Mouse (Mus musculus): Measurements from ENCODE around the gene Ube2l6. TPM values are rescaled to one million over a fixed set of nuclear protein-coding genes. Genes with fewer than 3 reads are reported as not detected.

Gene Ube2l6
- total and polyA plus RNA-seq, 2 experiments from 2014 or later, result 17.7 to 22.6 TPM

DNA sequence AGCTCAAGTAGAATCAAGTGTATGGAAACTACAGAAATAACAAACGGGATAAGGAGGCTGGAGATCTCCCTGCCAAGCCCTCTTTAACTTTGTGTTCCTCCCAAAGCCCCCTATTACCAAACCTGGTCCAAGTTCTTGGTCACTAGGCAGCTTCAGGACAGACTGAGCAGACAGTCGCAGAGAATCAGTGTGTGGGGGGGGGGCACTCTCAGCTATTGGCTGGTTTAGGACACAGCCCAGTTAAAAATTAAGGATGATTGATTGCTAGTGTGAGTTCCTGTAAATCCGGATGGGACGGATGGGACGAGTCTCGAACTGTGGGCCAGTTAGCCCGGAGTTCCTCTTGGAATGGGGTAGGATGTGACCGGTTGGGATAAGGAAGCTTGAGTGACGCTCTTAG lies 23.4 kb upstream of the Ube2l6 start, which contains the start of gene Serping1:
Gene Serping1, minus strand, starts transcription at position 204 of the 400 bp plus-strand sequence.
- no peak for TF ChIP-seq CTCF (IDR thresholded peaks at IDR 0.05; ENCODE audit: low read depth)
- DNase-seq (ENCODE audit: low spot score) (no peak), ATAC-seq (0 out of 2 replicates have a peak, but pooled peaks have one; percentile 45)
- peak within 1 kb of the TSS; percentile 27 for H3K4me3 ChIP-seq (ENCODE audit: low read length)
- H3K27me3 ChIP-seq (ENCODE audit: insufficient read depth, low read length), result no peaks in the 10 kb centered on the region
- WGBS, result 51% methylated on average over 9 of the region's 9 CpGs
- H3K9ac ChIP-seq (replicated peaks; ENCODE audit: low read length), result peak within 1 kb of the TSS; percentile 53
- H3K4me2 ChIP-seq (ENCODE audit: low read depth, low read length), result peak within 1 kb of the TSS; percentile 59
- H3K27ac ChIP-seq, result peak within 1 kb of the TSS; percentile 75
- no peaks in the 10 kb centered on the region for H3K9me3 ChIP-seq (ENCODE audit: low read length)
- H3K36me3 ChIP-seq (ENCODE audit: insufficient read depth, low read length), result no peaks in the 10 kb centered on the region
- H3K4me1 ChIP-seq (ENCODE audit: insufficient read depth, low read length), result peaks cover 6% of the 10 kb centered on the region

DNA sequence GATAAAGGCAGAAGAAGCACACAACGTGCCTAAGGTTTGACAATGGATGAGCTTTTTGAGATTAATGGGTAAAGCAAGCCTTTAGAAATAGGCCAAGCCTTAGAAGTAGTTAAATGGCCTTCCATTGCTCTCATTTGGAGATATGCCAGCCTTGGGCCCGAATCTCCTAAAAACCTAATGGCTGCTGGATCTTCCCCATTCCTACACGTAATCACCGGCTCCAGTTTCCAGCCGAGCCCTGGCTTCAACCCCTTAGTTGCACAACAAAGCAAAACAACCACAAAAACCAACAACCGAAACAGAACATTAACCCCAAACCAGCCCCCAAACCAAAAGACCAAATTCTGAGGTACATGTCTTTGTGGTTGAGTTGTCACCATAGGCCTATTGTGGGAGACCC lies 23.0 kb upstream of the Ube2l6 start:
- no peaks in the 10 kb centered on the region for H3K27me3 ChIP-seq (ENCODE audit: insufficient read depth, low read length)
- no peaks in the 10 kb centered on the region for H3K36me3 ChIP-seq (ENCODE audit: insufficient read depth, low read length)
- H3K27ac ChIP-seq, result peak overlapping the region; percentile 41; the same call in 1 of the 2 replicates
- no peak overlapping the region for H3K4me3 ChIP-seq (ENCODE audit: low read length)
- TF ChIP-seq CTCF (IDR thresholded peaks at IDR 0.05; ENCODE audit: low read depth), result no peak
- no peak overlapping the region for H3K4me2 ChIP-seq (ENCODE audit: low read depth, low read length)
- peaks cover 6% of the 10 kb centered on the region for H3K4me1 ChIP-seq (ENCODE audit: insufficient read depth, low read length)
- DNase-seq (ENCODE audit: low spot score) (no peak), ATAC-seq (no peak)
- no peak overlapping the region for H3K9ac ChIP-seq (replicated peaks; ENCODE audit: low read length)
- no peaks in the 10 kb centered on the region for H3K9me3 ChIP-seq (ENCODE audit: low read length)
- 63% methylated on average over 6 of the region's 6 CpGs for WGBS

DNA sequence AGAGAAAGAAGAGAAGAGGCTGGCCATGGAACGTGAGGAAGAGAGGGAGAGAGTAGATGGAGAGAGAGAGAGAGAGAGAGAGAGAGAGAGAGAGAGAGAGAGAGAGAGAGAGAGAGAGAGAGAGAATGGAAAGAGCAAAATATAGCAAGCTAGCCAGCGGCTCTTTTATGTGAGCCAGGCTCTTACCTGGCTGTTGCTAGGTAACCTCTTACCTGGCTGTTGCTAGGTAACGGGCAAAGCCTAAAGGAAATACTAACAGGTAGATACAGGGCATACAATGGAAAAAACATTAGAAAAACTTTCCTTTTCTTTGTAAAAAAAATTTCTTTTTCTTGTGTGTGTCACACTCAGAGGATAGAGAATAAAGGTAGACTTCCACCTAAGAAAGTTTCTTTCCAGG lies 20.9 kb upstream of the Ube2l6 start:
- Histone ChIP-seq H3K9ac (replicated peaks; ENCODE audit: low read length) (no peak overlapping the region), H3K27me3 (ENCODE audit: insufficient read depth, low read length) (no peaks in the 10 kb centered on the region), H3K36me3 (ENCODE audit: insufficient read depth, low read length) (no peaks in the 10 kb centered on the region), H3K4me3 (ENCODE audit: low read length) (no peak overlapping the region), H3K9me3 (ENCODE audit: low read length) (no peaks in the 10 kb centered on the region), H3K27ac (peak overlapping the region; percentile 66; the same call in 1 of the 2 replicates), H3K4me1 (ENCODE audit: insufficient read depth, low read length) (peaks cover 6% of the 10 kb centered on the region), H3K4me2 (ENCODE audit: low read depth, low read length) (no peak overlapping the region)
- 49% methylated on average over 3 of the region's 3 CpGs for WGBS
- no peak for TF ChIP-seq CTCF (IDR thresholded peaks at IDR 0.05; ENCODE audit: low read depth)
- ATAC-seq (peak; percentile 65; the same call in 1 of the 2 replicates), DNase-seq (ENCODE audit: low spot score) (peak; percentile 50)

DNA sequence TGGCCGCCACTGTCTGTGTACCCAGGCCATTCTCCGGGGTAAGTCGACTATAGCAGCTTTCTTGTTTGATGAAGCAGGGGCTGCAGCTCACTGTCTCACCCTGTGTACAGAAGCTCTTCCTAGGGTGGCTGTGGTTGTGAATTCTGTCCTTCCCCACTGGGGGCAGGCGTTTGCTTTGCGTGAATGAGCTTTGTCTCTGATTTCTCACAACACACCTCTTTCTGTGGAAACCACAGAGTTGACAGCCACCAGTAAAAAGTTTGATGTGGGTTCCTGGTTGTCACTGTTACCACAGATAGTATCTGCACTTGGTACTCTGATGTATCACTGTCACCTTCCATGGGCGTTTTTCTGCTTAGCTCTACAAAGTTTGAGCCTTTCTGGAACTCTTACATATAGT lies 19.4 kb upstream of the Ube2l6 start:
- H3K4me3 ChIP-seq (ENCODE audit: low read length), result no peak overlapping the region
- peaks cover 6% of the 10 kb centered on the region for H3K4me1 ChIP-seq (ENCODE audit: insufficient read depth, low read length)
- DNase-seq (ENCODE audit: low spot score) (no peak), ATAC-seq (no peak)
- no peaks in the 10 kb centered on the region for H3K36me3 ChIP-seq (ENCODE audit: insufficient read depth, low read length)
- H3K27me3 ChIP-seq (ENCODE audit: insufficient read depth, low read length), result no peaks in the 10 kb centered on the region
- H3K9me3 ChIP-seq (ENCODE audit: low read length), result no peaks in the 10 kb centered on the region
- no peak overlapping the region for H3K4me2 ChIP-seq (ENCODE audit: low read depth, low read length)
- TF ChIP-seq CTCF (IDR thresholded peaks at IDR 0.05; ENCODE audit: low read depth), result peak; percentile 51
- no peak overlapping the region for H3K9ac ChIP-seq (replicated peaks; ENCODE audit: low read length)
- WGBS, result 64% methylated on average over 6 of the region's 6 CpGs
- H3K27ac ChIP-seq, result no peak overlapping the region

DNA sequence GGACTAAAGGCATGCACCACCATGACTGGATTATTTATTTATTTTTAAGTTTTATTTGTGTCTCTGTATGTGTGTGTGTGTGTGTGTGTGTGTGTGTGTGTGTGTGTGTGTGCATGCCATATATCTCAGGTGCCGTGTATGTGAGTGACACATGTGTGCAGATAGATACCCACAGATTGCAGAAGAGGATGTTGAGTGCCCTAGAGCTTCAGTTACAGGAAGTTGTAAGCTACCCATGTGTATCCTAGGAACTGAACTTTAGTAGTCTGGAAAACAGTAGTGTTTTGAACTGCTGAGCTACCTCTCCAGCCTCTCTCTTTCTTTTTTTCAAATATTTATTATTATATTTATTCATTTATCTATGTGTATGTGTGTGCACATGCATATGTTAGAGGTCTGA lies 15.3 kb upstream of the Ube2l6 start:
- WGBS, result 100% methylated on average over 1 of the region's 1 CpGs
- no peak overlapping the region for H3K4me2 ChIP-seq (ENCODE audit: low read depth, low read length)
- no peaks in the 10 kb centered on the region for H3K36me3 ChIP-seq (ENCODE audit: insufficient read depth, low read length)
- no peak for TF ChIP-seq CTCF (IDR thresholded peaks at IDR 0.05; ENCODE audit: low read depth)
- ATAC-seq (no peak), DNase-seq (ENCODE audit: low spot score) (no peak)
- H3K27ac ChIP-seq, result no peak overlapping the region
- no peaks in the 10 kb centered on the region for H3K27me3 ChIP-seq (ENCODE audit: insufficient read depth, low read length)
- no peaks in the 10 kb centered on the region for H3K9me3 ChIP-seq (ENCODE audit: low read length)
- no peak overlapping the region for H3K4me3 ChIP-seq (ENCODE audit: low read length)
- H3K4me1 ChIP-seq (ENCODE audit: insufficient read depth, low read length), result no peaks in the 10 kb centered on the region
- no peak overlapping the region for H3K9ac ChIP-seq (replicated peaks; ENCODE audit: low read length)

DNA sequence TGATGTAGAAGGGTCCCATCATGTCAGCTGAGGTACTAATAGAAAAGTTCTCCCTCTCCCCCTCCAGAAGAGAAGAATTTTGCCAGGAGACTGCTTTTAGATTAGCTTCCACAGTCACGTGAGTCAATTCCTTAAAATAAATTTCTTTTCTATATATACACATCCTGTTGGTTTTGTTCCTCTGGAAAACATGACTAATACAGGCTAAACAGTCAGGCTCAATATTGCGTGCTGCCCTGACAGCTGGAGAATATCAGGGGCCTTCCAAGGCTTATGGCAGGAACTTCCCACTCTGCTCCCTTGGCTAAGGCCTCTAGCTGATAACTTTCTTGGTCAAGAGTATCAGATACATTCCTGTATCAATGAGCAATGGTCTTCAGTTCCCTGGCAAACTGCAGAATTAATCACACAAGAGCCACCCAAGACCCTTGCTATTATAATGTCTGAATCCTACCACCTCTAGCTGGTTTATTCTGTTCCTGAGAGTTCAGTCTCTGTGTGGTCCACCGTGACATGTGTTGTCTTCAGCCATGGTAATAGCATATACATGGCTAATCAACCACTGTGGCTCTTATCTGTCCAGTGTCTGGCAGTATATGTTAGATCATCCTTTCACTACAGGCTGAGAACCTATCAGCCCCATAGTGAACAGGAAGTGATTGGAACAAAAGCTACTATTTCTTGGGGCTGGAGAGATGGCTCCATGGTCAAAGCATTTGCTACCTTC lies 14.6 kb upstream of the Ube2l6 start:
- TF ChIP-seq CTCF (IDR thresholded peaks at IDR 0.05; ENCODE audit: low read depth), result no peak
- no peak overlapping the region for H3K4me2 ChIP-seq (ENCODE audit: low read depth, low read length)
- H3K9ac ChIP-seq (replicated peaks; ENCODE audit: low read length), result no peak overlapping the region
- no peaks in the 10 kb centered on the region for H3K27me3 ChIP-seq (ENCODE audit: insufficient read depth, low read length)
- H3K9me3 ChIP-seq (ENCODE audit: low read length), result no peaks in the 10 kb centered on the region
- ATAC-seq (no peak), DNase-seq (ENCODE audit: low spot score) (no peak)
- WGBS, result 82% methylated on average over 3 of the region's 3 CpGs
- H3K36me3 ChIP-seq (ENCODE audit: insufficient read depth, low read length), result no peaks in the 10 kb centered on the region
- no peak overlapping the region for H3K27ac ChIP-seq
- no peak overlapping the region for H3K4me3 ChIP-seq (ENCODE audit: low read length)
- H3K4me1 ChIP-seq (ENCODE audit: insufficient read depth, low read length), result no peaks in the 10 kb centered on the region

DNA sequence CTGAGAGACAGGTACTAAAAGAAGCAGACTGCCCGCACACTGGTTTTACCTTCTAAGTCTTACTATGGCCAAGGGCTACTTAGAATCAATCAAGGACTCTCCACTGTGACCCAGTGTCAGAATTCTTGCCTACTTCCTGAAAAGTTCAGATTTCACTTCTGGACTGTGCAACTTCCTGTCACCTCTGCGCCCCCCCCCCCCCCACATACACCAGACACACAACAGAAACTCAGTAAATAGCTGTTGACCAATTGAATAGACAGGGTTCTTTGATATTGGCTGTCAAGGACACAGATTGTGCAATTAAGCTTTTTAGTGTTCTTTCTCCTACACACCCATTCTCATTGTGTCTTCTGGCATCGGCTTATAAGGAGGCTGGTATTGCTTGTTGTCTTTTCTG lies 10.3 kb upstream of the Ube2l6 start:
- H3K27ac ChIP-seq, result no peak overlapping the region
- no peaks in the 10 kb centered on the region for H3K4me1 ChIP-seq (ENCODE audit: insufficient read depth, low read length)
- no peak overlapping the region for H3K4me2 ChIP-seq (ENCODE audit: low read depth, low read length)
- H3K9me3 ChIP-seq (ENCODE audit: low read length), result no peaks in the 10 kb centered on the region
- 80% methylated on average over 3 of the region's 3 CpGs for WGBS
- no peak overlapping the region for H3K9ac ChIP-seq (replicated peaks; ENCODE audit: low read length)
- H3K4me3 ChIP-seq (ENCODE audit: low read length), result no peak overlapping the region
- H3K36me3 ChIP-seq (ENCODE audit: insufficient read depth, low read length), result no peaks in the 10 kb centered on the region
- no peak for ATAC-seq
- no peak for DNase-seq (ENCODE audit: low spot score)
- no peaks in the 10 kb centered on the region for H3K27me3 ChIP-seq (ENCODE audit: insufficient read depth, low read length)
- TF ChIP-seq CTCF (IDR thresholded peaks at IDR 0.05; ENCODE audit: low read depth), result no peak

Data from hindbrain, postnatal 0 days (tissue).